Mouse (Mus musculus): ENCODE measurements around the gene Zfp354b. TPM values are rescaled to one million over a fixed set of nuclear protein-coding genes. Genes with fewer than 3 reads are reported as not detected.

Gene Zfp354b
- polyA plus RNA-seq, 1 experiment from 2014 or later = 5.2 TPM

DNA sequence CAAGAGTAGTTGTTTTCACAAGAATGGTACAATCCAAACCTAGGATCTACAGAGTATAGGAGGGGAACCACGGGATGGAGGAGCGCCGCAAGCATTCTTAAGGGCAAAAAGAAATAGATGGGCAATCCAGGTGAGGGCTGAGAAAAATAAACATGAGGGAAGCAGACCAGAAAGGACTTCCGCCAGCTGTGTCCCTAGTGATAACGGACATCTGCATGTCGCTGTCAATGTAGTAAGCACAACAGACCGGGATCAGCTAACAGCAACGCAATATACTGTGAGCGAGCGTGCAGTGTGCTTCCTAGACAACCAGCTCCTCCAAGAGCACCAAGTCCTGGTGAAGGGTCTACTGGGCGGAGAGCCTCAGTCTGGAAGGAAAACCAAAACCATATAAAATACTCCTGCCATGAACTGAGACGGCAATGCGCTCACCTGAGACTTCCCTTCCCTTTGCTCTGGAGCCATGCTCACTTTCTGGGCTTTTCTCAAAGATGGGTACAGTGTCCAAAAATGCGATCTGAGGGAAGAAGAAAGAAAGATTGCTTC is 891 bp downstream of the Zfp354b start:
- Histone ChIP-seq H3K9me3 (no peaks in the 10 kb centered on the region), H3K4me2 (peak overlapping the region; percentile 77), H3K4me1 (peaks cover 10% of the 10 kb centered on the region), H3K4me3 (peak overlapping the region; percentile 65), H3K27ac (peak overlapping the region; percentile 87), H3K9ac (peak overlapping the region; percentile 75), H3K36me3 (replicated peaks) (no peaks in the 10 kb centered on the region), H3K27me3 (replicated peaks) (no peaks in the 10 kb centered on the region)
- ATAC-seq (replicated peaks) = no peak; the same call in 1 of the 2 replicates
- WGBS = 27% methylated on average over 14 of the region's 14 CpGs

DNA sequence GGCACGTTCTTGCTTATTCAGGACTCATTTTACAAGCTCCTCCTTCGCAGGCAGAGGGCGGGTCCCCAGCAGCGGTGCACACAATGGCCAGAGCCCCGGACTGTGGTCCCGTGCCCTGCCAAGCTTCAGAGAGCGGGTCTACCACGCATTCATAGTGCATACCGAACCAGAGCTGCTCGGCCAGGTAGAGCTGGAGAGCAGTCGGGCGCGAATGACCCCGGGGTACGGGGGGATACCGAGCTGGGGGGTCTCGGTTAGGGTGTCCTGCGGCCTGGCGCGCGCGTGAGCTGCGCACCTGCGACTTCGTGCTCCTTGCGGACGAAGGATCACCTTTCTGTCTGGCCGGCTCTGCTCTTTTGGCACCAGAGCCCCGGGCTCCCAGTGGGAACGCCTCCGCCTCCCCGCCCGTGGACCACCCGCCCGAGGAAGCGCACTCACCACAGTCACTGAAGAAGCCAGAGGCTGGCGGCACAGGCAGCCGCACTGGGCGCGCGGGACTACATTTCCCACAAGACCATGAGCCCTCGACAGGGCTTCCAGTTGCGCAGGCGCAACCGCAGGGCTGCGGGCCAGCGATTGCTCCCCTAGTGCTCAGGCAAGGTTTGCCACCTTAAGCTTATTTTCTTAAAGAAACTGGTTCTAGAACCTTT is 15.6 kb downstream of the Zfp354b start, which contains the start of gene Zfp2:
Zfp2 (minus strand) TSS at position 495 of the 650 bp plus-strand sequence.
- Histone ChIP-seq H3K36me3 (replicated peaks) (peaks cover 15% of the 10 kb centered on the region), H3K9ac (peak within 1 kb of the TSS; percentile 91), H3K4me2 (peak within 1 kb of the TSS; percentile 48), H3K9me3 (peaks cover 18% of the 10 kb centered on the region; the same call in 1 of the 2 replicates), H3K27ac (peak within 1 kb of the TSS; percentile 91), H3K4me3 (peak within 1 kb of the TSS; percentile 95), H3K4me1 (no peaks in the 10 kb centered on the region; the same call in none of the 2 replicates), H3K27me3 (replicated peaks) (no peaks in the 10 kb centered on the region)
- peak; percentile 98 for ATAC-seq (replicated peaks)
- under 1% methylated on average over 47 of the region's 47 CpGs for WGBS

DNA sequence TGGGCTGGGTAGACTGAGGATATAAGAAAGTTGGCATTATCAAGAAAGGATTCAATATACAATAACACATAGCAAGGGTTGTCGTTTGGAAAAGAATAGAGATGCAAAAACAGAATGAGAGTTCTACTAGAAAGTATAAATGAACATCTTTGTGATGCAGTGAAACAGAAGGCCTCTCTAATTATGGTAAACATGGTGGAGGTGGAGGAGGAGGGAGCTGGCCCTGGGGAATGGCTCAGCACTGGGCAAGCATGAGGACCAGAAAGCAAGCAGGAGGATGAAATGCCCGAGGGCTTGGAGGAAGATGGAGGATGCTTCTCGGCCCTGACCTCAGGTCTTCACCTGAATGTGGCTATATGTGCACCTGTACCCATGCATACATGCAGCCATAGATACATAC is 17.0 kb downstream of the Zfp354b start:
- 93% methylated on average over 3 of the region's 3 CpGs for WGBS
- Histone ChIP-seq H3K9me3 (peaks cover 24% of the 10 kb centered on the region), H3K4me3 (peak overlapping the region; percentile 95; the same call in 1 of the 2 replicates), H3K4me1 (no peaks in the 10 kb centered on the region; the same call in none of the 2 replicates), H3K27me3 (replicated peaks) (no peaks in the 10 kb centered on the region), H3K4me2 (peak overlapping the region; percentile 48), H3K9ac (no peak overlapping the region), H3K36me3 (replicated peaks) (peaks cover 28% of the 10 kb centered on the region), H3K27ac (no peak overlapping the region)
- ATAC-seq (replicated peaks) = no peak

DNA sequence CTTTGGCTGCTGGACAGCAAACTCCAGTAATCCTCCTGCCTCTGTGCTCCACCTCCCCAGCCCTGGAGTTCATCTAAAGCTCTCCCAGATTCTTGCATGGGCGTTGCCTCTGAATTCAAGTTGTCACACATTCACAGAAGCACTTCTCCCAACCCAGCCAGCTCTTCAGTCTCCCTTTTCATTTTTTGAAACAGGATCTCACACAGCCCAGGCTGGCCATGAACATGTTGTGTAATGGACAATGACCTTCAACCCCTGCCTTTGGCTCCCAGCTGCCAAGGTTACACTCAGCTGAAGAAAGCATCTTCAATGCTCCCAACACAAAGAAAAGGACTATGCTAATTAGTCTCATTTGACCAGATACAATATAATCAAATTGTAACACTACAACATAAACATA is 18.1 kb downstream of the Zfp354b start:
- Histone ChIP-seq H3K36me3 (replicated peaks) (peaks cover 40% of the 10 kb centered on the region), H3K9ac (no peak overlapping the region), H3K4me2 (no peak overlapping the region), H3K4me3 (no peak overlapping the region), H3K9me3 (peaks cover 24% of the 10 kb centered on the region), H3K27me3 (replicated peaks) (no peaks in the 10 kb centered on the region), H3K4me1 (no peaks in the 10 kb centered on the region; the same call in none of the 2 replicates), H3K27ac (no peak overlapping the region)
- 90% methylated on average over 1 of the region's 1 CpGs for WGBS
- ATAC-seq (replicated peaks) = no peak

DNA sequence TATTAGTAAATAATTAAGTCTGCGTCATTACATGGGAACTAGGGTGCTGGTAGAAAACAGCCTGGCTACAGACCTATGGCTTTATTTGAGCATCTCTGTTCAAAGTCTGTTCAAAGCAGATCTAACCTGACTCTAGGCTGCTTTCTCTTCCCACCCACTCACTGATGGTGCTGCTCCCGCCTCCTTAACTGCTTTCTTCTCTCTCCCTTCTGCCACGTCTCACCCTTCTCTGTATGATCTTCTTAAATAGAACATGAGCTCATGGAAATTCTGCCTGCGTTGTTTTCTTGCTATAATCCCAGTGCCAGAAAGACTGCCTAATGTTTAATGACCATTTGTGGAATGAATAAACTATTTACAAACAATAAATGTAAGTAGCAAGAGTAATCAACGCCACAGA is 23.3 kb downstream of the Zfp354b start:
- Histone ChIP-seq H3K9ac (no peak overlapping the region), H3K27me3 (replicated peaks) (no peaks in the 10 kb centered on the region), H3K27ac (no peak overlapping the region), H3K4me2 (no peak overlapping the region), H3K9me3 (peaks cover 51% of the 10 kb centered on the region), H3K4me3 (no peak overlapping the region), H3K36me3 (replicated peaks) (peaks cover 89% of the 10 kb centered on the region), H3K4me1 (no peaks in the 10 kb centered on the region)
- 88% methylated on average over 5 of the region's 5 CpGs for WGBS
- no peak for ATAC-seq (replicated peaks)

DNA sequence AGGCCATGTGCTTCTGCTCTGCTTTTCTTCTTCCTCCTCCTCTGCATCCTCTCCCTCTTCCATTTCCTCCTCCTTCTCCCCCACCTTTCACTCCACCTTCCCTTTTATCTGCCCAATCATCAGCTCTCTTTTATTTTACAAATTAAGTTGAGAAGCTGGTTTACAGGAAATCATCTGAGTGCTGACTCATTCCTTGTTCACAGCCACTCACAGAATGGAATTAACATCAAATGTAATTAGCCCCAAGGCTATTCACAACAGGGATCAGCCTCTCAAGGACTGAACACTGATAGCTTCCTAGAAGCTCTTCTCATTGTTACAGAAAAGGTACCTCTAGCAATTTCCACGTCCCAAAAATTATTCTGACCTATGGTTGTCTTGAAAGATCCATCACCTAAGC is 34.1 kb downstream of the Zfp354b start:
- H3K9ac ChIP-seq = no peak overlapping the region
- H3K27me3 ChIP-seq (replicated peaks) = no peaks in the 10 kb centered on the region
- H3K27ac ChIP-seq = no peak overlapping the region
- H3K4me3 ChIP-seq = no peak overlapping the region
- H3K36me3 ChIP-seq (replicated peaks) = peaks cover 58% of the 10 kb centered on the region
- H3K4me2 ChIP-seq = no peak overlapping the region
- WGBS = 67% methylated on average over 1 of the region's 1 CpGs
- ATAC-seq (replicated peaks) = no peak
- H3K9me3 ChIP-seq = peaks cover 59% of the 10 kb centered on the region
- no peaks in the 10 kb centered on the region for H3K4me1 ChIP-seq

DNA sequence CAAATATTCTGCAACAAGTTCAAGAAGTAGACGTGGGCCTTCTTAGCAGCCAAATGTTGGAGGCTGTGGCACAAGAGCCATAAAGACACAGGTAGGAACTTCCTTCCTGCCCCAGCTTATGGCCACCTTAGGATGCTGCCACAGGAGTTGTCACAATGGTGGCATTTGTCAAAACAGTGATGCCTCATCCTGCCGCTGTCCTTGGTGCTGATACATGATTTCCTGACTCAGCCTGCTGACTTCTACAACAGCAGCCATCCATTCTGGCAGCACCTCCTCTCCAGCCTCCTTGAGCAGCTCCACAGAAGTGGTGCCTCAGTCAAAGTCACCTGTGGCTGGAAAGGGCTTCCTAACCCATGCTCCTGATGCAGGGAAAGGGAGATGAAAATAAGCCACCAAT is 39.0 kb downstream of the Zfp354b start:
- H3K27me3 ChIP-seq (replicated peaks) = no peaks in the 10 kb centered on the region
- H3K9ac ChIP-seq = no peak overlapping the region
- H3K4me3 ChIP-seq = no peak overlapping the region
- no peak for ATAC-seq (replicated peaks)
- H3K4me2 ChIP-seq = no peak overlapping the region
- H3K9me3 ChIP-seq = peaks cover 15% of the 10 kb centered on the region; the same call in 1 of the 2 replicates
- WGBS = 52% methylated on average over 2 of the region's 2 CpGs
- H3K4me1 ChIP-seq = peaks cover 4% of the 10 kb centered on the region
- peaks cover 14% of the 10 kb centered on the region for H3K36me3 ChIP-seq (replicated peaks)
- no peak overlapping the region for H3K27ac ChIP-seq

DNA sequence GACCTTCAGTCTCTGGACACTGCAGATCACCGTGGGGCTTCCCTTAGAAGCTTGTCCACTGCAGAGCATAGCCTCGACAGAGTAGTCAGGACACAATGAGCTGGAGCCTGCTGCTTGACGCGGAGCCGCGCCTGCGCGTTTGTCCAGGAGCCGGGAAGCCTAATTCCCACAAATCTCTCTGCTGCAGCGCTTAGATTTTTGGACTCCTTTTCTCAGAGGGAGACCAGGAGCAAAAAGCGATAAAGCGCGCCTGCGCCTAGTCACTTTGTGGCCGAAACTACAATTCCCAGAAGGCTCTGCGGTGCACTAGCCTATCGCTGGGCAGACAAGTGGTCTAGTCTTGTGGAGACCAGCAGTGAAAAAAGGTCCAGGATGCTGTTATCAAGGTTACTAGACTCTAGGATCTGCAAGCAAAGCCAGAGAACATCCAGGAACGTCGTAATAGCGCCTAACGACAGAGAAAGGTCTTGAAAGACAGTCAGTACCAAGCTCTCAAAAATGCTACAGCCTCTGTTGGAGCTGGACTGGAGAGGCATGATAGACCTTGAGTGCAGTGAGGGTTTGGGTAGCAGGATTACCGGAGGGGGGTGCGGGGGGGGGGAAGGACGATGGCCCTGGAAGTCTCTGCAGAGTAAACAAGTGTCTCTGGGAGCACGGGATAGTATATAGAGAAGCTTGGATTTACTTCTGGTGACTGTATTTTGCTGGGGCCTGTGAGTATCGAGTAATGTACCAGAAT is 43.9 kb downstream of the Zfp354b start, which contains the start of gene Zfp454:
Zfp454 (minus strand) TSS at position 262 of the 739 bp plus-strand sequence.
- Histone ChIP-seq H3K4me1 (peaks cover 13% of the 10 kb centered on the region), H3K9me3 (no peaks in the 10 kb centered on the region), H3K27me3 (replicated peaks) (no peaks in the 10 kb centered on the region), H3K36me3 (replicated peaks) (peaks cover 13% of the 10 kb centered on the region), H3K4me3 (peak within 1 kb of the TSS; percentile 48), H3K9ac (peak within 1 kb of the TSS; percentile 65), H3K4me2 (peak within 1 kb of the TSS; percentile 72), H3K27ac (peak within 1 kb of the TSS; percentile 80)
- peak; percentile 96 for ATAC-seq (replicated peaks)
- WGBS = 6% methylated on average over 26 of the region's 26 CpGs

DNA sequence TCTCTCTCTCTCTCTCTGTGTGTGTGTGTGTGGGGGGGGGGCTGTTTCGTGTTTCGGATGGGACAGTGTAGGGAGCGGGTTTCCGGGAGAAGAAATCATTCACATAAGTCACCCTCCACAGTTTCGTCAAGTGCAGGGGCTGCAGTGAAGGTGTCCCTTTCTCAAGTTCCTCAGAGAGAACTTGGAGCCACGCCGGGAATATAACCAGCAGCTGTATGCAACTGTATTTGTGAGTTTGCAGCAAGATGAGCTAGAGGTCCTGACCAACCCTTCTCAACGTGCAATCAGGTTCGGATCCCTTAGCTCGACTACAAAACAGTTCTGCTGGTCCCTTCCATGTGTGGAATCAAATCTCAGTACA is 44.5 kb downstream of the Zfp354b start:
- H3K4me1 ChIP-seq = peaks cover 13% of the 10 kb centered on the region
- 24% methylated on average over 10 of the region's 10 CpGs for WGBS
- H3K27ac ChIP-seq = peak overlapping the region; percentile 80
- H3K27me3 ChIP-seq (replicated peaks) = no peaks in the 10 kb centered on the region
- peak overlapping the region; percentile 65 for H3K9ac ChIP-seq
- peak overlapping the region; percentile 72 for H3K4me2 ChIP-seq
- ATAC-seq (replicated peaks) = peak; percentile 51
- H3K36me3 ChIP-seq (replicated peaks) = peaks cover 19% of the 10 kb centered on the region
- H3K9me3 ChIP-seq = no peaks in the 10 kb centered on the region
- peak overlapping the region; percentile 48 for H3K4me3 ChIP-seq

DNA sequence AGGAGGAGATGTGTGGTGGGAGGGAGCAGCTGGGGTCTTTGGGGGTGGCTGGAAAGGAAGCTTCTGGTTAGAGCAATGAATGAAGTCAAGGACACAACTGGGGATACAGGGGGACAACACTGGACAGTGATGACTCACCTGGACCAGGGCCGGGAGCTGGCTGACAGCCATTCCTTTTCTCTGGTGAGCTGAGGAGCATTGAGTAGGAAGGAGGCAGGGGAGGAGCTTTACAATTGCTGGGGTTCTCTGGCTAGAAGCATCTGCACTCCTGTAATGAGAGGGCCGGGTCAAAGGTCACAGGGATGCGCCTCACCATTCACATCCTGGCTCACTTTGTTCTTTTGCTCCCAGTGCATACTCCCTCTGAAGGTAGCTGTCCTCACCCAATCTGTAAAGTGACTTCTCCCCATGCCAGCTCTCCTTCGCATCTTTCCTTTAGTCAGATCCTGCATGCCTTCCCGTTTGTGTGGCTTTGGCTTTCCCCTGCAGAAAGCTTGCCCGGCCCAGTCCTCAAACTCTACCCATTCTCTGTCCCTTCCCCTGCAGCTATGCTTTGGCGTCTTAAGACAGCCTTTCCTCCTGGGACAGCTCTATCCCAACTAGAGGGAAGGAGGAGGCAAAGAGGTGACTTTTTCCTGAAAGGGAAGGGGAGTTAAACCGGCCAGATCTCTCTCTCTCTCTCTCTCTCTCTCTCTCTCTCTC is 45.1 kb downstream of the Zfp354b start:
- ATAC-seq (replicated peaks) = peak; percentile 2; the same call in 1 of the 2 replicates
- Histone ChIP-seq H3K27ac (no peak overlapping the region), H3K9me3 (no peaks in the 10 kb centered on the region), H3K4me2 (peak overlapping the region; percentile 72), H3K27me3 (replicated peaks) (no peaks in the 10 kb centered on the region), H3K9ac (peak overlapping the region; percentile 65), H3K4me1 (peaks cover 13% of the 10 kb centered on the region), H3K36me3 (replicated peaks) (peaks cover 19% of the 10 kb centered on the region), H3K4me3 (peak overlapping the region; percentile 48)
- 41% methylated on average over 8 of the region's 8 CpGs for WGBS

DNA sequence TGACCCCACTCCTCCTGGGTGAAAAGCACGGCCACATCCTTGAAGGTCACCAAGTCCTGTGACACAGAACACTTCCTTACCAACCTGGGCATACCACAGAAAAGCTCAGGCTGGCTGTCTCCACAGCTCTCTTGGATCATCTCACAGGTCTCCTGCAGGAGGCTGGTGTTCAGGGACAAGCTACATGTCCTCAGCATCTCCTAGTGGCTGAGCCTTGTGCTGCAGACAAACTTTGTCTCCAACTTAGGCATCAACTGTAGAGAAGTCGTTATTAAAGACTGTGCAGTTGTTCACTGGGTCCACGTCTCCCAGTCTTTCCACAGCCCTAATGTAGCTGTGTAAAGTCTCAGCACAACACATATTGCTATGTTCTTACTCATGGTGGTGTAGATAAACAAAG is 47.7 kb downstream of the Zfp354b start:
- Histone ChIP-seq H3K27ac (no peak overlapping the region), H3K4me2 (no peak overlapping the region), H3K4me3 (no peak overlapping the region), H3K4me1 (peaks cover 13% of the 10 kb centered on the region), H3K27me3 (replicated peaks) (no peaks in the 10 kb centered on the region), H3K36me3 (replicated peaks) (peaks cover 39% of the 10 kb centered on the region), H3K9ac (no peak overlapping the region), H3K9me3 (no peaks in the 10 kb centered on the region)
- WGBS = 88% methylated on average over 3 of the region's 3 CpGs
- no peak for ATAC-seq (replicated peaks)

DNA sequence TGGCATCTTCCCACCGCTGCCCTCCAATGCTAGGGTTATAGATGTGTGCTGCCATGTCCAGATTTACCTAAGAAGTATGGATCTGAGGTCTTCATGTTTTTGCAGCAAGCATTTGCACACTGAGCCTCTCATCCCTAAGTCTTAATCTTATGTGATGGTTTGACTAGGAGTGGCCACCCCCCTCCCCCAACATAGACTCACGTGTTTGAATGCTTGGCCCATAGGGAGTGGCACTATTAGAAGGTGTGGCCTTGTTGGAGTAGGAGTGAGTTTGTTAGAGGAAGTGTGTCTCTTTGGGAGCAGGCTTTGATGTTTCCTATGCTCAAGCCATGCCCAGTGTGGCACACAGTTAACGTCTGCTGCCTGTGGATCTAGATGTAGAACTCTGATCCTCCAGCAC is 52.8 kb downstream of the Zfp354b start:
- WGBS = 88% methylated on average over 3 of the region's 3 CpGs
- no peak overlapping the region for H3K9ac ChIP-seq
- no peak overlapping the region for H3K27ac ChIP-seq
- H3K4me1 ChIP-seq = no peaks in the 10 kb centered on the region
- H3K9me3 ChIP-seq = peaks cover 10% of the 10 kb centered on the region; the same call in 1 of the 2 replicates
- peaks cover 76% of the 10 kb centered on the region for H3K36me3 ChIP-seq (replicated peaks)
- no peak overlapping the region for H3K4me2 ChIP-seq
- no peak overlapping the region for H3K4me3 ChIP-seq
- H3K27me3 ChIP-seq (replicated peaks) = no peaks in the 10 kb centered on the region
- ATAC-seq (replicated peaks) = no peak
